Mouse (Mus musculus) kidney, adult 2 months (tissue): ENCODE data around the gene Stac2.

ENCODE experiments used
- CTCF ChIP-seq: fragments of 200-500 bp; conservative IDR thresholded peaks from 2 replicates; pipeline ENCODE4 v1.5.1; 2011; ENCODE audit warnings: low read depth, mild to moderate bottlenecking, control low read depth, low read length, moderate library complexity, mixed read lengths; ENCODE audit not compliant: insufficient read depth, insufficient read length
- POLR2A ChIP-seq: fragments of 200-500 bp; IDR thresholded peaks from one replicate; pipeline ENCODE4 v1.6.1; 2011; ENCODE audit warnings: low read depth, low read length, control low read depth

DNA sequence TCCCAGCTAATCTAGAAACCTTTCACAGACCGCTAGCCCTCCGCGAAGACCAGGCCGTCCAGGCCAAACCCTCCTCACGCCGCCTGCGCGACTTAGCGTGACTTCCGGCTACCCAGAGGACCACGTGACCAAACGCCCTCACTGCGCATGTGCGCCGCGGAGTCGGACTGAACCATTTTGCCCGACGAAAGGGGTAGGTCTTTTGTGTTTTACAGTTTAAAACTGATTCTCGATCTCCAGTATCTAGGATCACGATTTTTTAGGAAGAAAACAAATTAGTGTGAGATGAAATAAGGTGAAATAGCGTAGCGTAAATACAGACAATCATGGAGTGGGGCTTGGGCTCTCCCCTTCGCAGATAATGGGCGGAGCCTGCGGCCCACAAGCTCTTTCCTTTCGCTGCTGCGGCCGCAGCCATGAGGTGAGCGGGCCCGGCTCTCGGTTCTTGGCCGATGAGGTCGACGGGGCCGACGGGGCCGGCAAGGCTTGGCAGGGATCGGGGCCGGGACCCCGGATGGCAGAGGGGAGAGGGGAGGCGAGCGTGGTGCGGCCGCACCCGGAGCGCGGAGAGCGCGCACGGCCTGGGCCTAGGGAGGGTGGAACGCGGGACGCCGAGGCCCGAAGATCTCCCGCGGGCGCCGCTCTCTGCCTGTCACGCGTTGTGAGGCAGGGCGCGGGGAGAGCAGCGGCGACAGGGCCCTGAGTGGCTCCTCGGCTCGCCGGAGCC, 26.5 kb downstream of the Stac2 start, which contains the start of gene Rpl19:
- TF ChIP-seq CTCF = no peak
- TF ChIP-seq POLR2A = peak; percentile 97
